Mouse (Mus musculus): Measurements from ENCODE around the gene Ank2.

The Ank2 gene

GRCm38 (mm10) chr3:127124375-127124993, 374.7 kb downstream of the Ank2 start:
- no peak for DNase-seq (ENCODE audit: low read depth, low spot score)

- DNase-seq (ENCODE audit: low read depth, low spot score), result no peak
Observed at GRCm38 (mm10) chr3:127123376-127123775, 375.8 kb downstream of the Ank2 start.

- no peak for DNase-seq (ENCODE audit: low read depth, low spot score)
Observed at GRCm38 (mm10) chr3:127118777-127119176, 380.4 kb downstream of the Ank2 start.

GRCm38 (mm10) chr3:127116226-127116625, 382.9 kb downstream of the Ank2 start:
- DNase-seq (ENCODE audit: low read depth, low spot score), result no peak

- DNase-seq (ENCODE audit: low read depth, low spot score), result no peak
Observed at GRCm38 (mm10) chr3:127113238-127113637, 385.9 kb downstream of the Ank2 start.

- DNase-seq (ENCODE audit: low read depth, low spot score), result no peak
Observed at GRCm38 (mm10) chr3:127109413-127109812, 389.7 kb downstream of the Ank2 start.

GRCm38 (mm10) chr3:127108481-127108880, 390.7 kb downstream of the Ank2 start:
- no peak for DNase-seq (ENCODE audit: low read depth, low spot score)

GRCm38 (mm10) chr3:127107281-127107680, 391.9 kb downstream of the Ank2 start:
- DNase-seq (ENCODE audit: low read depth, low spot score), result no peak

GRCm38 (mm10) chr3:127101326-127101725, 397.8 kb downstream of the Ank2 start:
- DNase-seq (ENCODE audit: low read depth, low spot score), result no peak

GRCm38 (mm10) chr3:127097745-127098144, 401.4 kb downstream of the Ank2 start:
- DNase-seq (ENCODE audit: low read depth, low spot score), result no peak

GRCm38 (mm10) chr3:127097106-127097505, 402.0 kb downstream of the Ank2 start:
- no peak for DNase-seq (ENCODE audit: low read depth, low spot score)

GRCm38 (mm10) chr3:127093631-127094030, 405.5 kb downstream of the Ank2 start:
- no peak for DNase-seq (ENCODE audit: low read depth, low spot score)

- DNase-seq (ENCODE audit: low read depth, low spot score), result no peak
Observed at GRCm38 (mm10) chr3:127087574-127087973, 411.6 kb downstream of the Ank2 start.

GRCm38 (mm10) chr3:127086834-127087506, 412.2 kb downstream of the Ank2 start:
- DNase-seq (ENCODE audit: low read depth, low spot score), result no peak

- DNase-seq (ENCODE audit: low read depth, low spot score), result no peak
Observed at GRCm38 (mm10) chr3:127077369-127077768, 421.8 kb downstream of the Ank2 start.

- no peak for DNase-seq (ENCODE audit: low read depth, low spot score)
Observed at GRCm38 (mm10) chr3:127075531-127076280, 423.4 kb downstream of the Ank2 start.

GRCm38 (mm10) chr3:127071471-127071870, 427.7 kb downstream of the Ank2 start:
- DNase-seq (ENCODE audit: low read depth, low spot score), result no peak

- no peak for DNase-seq (ENCODE audit: low read depth, low spot score)
Observed at GRCm38 (mm10) chr3:127063654-127064386, 435.3 kb downstream of the Ank2 start.

GRCm38 (mm10) chr3:127059671-127060070, 439.5 kb downstream of the Ank2 start:
- DNase-seq (ENCODE audit: low read depth, low spot score), result no peak

- no peak for DNase-seq (ENCODE audit: low read depth, low spot score)
Observed at GRCm38 (mm10) chr3:127041288-127041687, 457.9 kb downstream of the Ank2 start.

GRCm38 (mm10) chr3:127038570-127038969, 460.6 kb downstream of the Ank2 start:
- no peak for DNase-seq (ENCODE audit: low read depth, low spot score)

- no peak for DNase-seq (ENCODE audit: low read depth, low spot score)
Observed at GRCm38 (mm10) chr3:127036118-127036517, 463.0 kb downstream of the Ank2 start.
